Mouse (Mus musculus): Measurements from ENCODE around the gene R3hdm2.

DNA sequence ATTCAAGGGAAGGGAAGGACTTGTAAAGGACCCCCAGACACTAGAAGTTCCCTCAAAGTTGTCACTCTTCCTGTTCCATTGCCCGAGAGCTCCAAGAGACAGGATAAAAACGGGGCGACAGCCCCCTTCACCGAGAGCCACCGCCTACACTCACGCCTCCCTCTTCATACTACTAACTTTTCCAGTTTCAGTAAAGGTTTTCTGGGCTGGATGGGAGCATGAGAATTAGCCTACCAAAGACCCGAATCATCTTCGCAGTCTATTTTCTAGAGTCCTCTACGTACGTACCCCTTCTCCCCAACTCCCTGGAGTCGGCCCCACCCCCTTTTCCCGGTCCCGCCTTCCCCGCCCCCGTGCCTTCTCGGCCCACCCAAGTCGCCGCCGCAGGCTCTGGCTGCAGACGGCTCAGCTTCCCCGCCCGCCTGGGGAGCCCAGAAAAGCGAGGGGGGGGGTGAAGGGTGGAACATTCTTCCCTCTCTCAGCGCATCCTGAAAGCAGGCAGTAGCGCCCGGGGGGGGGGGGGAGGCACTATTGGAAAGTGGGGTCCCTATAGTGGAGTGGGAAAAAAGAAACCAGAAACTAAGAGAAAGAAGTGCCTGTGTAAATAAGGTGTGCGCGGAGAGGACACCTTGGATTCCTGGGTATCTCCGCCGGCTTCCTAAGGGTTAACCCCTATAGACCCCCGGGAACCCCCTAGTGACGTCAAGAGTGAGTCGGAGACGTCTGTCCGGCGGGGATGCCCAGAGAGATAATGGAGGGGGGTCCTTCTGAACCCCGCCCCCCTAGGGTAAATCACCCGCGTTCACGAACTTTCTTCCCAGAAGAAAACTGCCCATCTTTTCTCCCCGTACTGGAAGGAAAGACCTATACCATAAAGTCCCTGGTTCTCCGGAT is 40.2 kb upstream of the R3hdm2 start:
- TF ChIP-seq CTCF (IDR thresholded peaks at IDR 0.05) (no peak), EP300 (IDR thresholded peaks at IDR 0.05) (no peak)
